Mouse (Mus musculus) forebrain, embryonic 16.5 days (tissue): ENCODE data around the gene Ugt1a10. TPM values are rescaled to one million over a fixed set of nuclear protein-coding genes. Genes with fewer than 3 reads are reported as not detected.
"Not testable (repeated sequence)": the region's sequence is repeated elsewhere in the genome, so short reads cannot be mapped to it uniquely, and the experiment has no call there.

Experiments used
- ATAC-seq: fragments of 200-750 bp; cut with Nextera tagmentation; 2 replicates; pipeline ENCODE4 v1.8.0; 2017; ENCODE audit warnings: mild to moderate bottlenecking, moderate library complexity
- H3K27ac ChIP-seq: fragments of 300-500 bp; sonication (generic); 2 replicates; pipeline ENCODE4 v1.5.1; 2014; ENCODE audit warnings: low read length, control low read depth
- H3K27me3 ChIP-seq: fragments of 300-500 bp; sonication (generic); replicated peaks from 2 replicates; pipeline ENCODE4 v1.6.1; 2014; ENCODE audit warnings: low read length; ENCODE audit not compliant: control insufficient read depth, insufficient read depth
- H3K36me3 ChIP-seq: fragments of 300-500 bp; sonication (generic); 2 replicates; pipeline ENCODE4 v1.6.1; 2014; ENCODE audit not compliant: control insufficient read depth, insufficient read depth
- H3K4me1 ChIP-seq: fragments of 300-500 bp; sonication (generic); replicated peaks from 2 replicates; pipeline ENCODE4 v1.6.1; 2014; ENCODE audit warnings: low read length; ENCODE audit not compliant: control insufficient read depth, insufficient read depth
- H3K4me2 ChIP-seq: fragments of 300-500 bp; sonication (generic); 2 replicates; pipeline ENCODE4 v1.6.1; 2014; ENCODE audit warnings: mild to moderate bottlenecking, low read length, control low read depth
- H3K4me3 ChIP-seq: fragments of 300-500 bp; sonication (generic); replicated peaks from 2 replicates; pipeline ENCODE4 v1.5.1; 2014; ENCODE audit warnings: mild to moderate bottlenecking, low read length, control low read depth
- H3K9ac ChIP-seq: fragments of 300-500 bp; sonication (generic); replicated peaks from 2 replicates; pipeline ENCODE4 v1.6.1; 2014; ENCODE audit warnings: low read depth, low read length, control low read depth
- H3K9me3 ChIP-seq: fragments of 300-500 bp; sonication (generic); 2 replicates; pipeline ENCODE4 v1.6.1; 2016; ENCODE audit warnings: low read length; ENCODE audit not compliant: control insufficient read depth
- WGBS: fragments of 180-500 bp; shearing (Covaris S2); extraction: QIAGEN DNeasy Blood & Tissue Kit; methylation state at CpG from one replicate; pipeline ENCODE4 v1.1.7; 2014; 5-methylcytosine and 5-hydroxymethylcytosine counted together
- polyA plus RNA-seq: library from polyadenylated mRNA; unstranded; fragments of >200 nt; fragmentation: Nextera tagmentation; extraction: Ambion mirVana; gene quantifications from 2 replicates; pipeline ENCODE4 v1.2.1, GENCODE M21; 2015

Ugt1a10 gene
- polyA plus RNA-seq, 1 experiment from 2014 or later: not detected

DNA sequence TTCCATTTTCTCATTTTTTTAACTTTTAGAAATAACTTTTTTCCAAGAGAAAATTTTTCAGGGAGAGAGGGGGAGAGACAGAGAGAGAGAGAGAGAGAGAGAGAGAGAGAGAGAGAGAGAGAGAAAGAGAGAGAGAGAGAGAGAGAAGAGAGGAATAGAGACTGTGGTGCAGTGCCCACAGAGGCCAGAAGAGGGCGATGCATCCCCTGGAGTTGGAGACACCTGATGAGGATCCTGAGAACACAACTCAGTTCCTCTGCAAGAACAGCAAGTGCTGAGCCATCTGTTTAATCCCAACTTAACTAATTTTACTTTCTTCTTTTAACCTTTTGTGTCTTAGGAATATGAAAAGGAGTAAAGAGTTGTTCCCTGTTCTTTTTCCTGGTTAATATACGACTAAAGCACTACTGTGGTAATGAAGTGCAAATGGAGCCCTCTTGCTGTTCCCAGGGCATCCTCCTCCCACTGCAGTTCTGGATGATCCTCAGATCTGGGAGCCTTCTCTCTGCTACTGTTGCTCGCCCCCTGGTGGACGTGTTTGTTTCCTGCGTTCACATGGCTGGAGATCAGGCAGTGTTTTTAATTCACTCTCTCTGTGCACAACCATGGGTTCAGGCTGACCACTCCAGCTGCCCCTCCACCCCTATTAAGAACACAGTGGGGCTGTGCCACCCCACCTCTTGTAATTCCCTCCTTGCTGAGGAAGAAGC lies 88.9 kb downstream of the Ugt1a10 start:
- not testable (repeated sequence) for H3K27me3 ChIP-seq, H3K9me3 ChIP-seq, ATAC-seq, H3K4me3 ChIP-seq, H3K27ac ChIP-seq, H3K9ac ChIP-seq, H3K36me3 ChIP-seq, H3K4me1 ChIP-seq, H3K4me2 ChIP-seq
- 1% methylated on average over 4 of the region's 5 CpGs for WGBS

DNA sequence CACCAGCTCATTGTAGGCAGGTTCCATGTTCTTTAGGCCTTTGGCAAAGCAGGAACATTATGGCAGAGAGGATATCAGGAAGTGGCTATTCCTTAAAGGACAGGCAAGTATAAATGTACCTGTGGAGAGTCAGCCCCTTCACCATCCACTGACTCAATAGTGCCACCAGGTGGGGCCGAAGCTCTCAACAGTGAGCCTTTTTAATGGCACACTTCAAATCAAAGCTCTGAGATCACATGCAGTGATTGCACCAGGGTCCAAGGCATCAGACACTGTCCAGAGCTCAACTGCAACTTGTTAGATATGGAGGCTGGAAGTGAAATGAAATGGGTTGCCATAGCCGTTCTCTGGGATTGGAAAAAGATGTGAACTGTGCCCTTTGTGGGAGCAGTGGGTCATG lies 90.1 kb downstream of the Ugt1a10 start:
- H3K4me2 ChIP-seq, H3K4me3 ChIP-seq, H3K27ac ChIP-seq, H3K4me1 ChIP-seq, H3K9ac ChIP-seq, H3K36me3 ChIP-seq, H3K9me3 ChIP-seq, H3K27me3 ChIP-seq, ATAC-seq: not testable (repeated sequence)
- 85% methylated on average over 2 of the region's 2 CpGs for WGBS

DNA sequence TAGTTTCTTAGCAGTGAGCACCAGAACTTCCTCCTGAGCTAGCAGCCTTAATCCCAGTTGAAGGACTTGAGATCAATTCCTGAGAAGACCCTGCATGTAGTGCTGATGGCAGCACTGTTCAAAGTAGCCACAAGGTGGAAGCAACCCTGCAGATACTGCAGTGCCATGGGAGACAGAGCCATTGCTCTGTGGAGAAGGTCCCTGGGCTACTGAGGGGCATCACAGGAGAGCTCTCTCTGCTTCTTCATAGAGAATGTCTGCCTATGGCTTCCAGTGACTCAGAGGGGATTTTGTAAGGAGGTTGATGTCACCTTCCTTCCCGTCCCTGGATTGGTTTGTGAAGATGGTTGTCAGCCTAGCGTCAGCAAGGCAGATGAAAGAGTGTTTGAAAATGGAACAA lies 94.9 kb downstream of the Ugt1a10 start:
- not testable (repeated sequence) for H3K9ac ChIP-seq, H3K4me2 ChIP-seq, H3K4me3 ChIP-seq, H3K27me3 ChIP-seq, H3K9me3 ChIP-seq, ATAC-seq, H3K36me3 ChIP-seq, H3K4me1 ChIP-seq, H3K27ac ChIP-seq
- WGBS: 68% methylated on average over 2 of the region's 2 CpGs

DNA sequence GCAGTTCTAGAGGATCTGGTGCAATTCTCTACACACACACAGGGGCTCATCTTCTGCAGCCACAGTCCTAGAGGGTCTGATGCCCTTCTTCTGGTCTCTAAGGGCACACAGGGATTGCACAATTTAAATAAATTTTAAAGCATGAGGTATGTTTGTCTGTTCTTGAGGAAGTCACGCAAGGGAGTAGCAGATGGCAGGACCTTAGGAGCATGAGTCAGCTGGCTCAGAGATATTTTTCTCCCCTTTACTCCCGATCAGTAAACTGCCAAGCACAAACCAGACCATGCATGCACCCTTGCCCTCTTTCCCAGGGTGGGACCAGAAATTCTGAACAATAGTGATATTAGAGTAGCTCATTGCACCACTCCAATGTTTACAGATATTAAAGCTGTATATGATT lies 103.2 kb downstream of the Ugt1a10 start:
- no peak overlapping the region for H3K27ac ChIP-seq
- no peak for ATAC-seq

DNA sequence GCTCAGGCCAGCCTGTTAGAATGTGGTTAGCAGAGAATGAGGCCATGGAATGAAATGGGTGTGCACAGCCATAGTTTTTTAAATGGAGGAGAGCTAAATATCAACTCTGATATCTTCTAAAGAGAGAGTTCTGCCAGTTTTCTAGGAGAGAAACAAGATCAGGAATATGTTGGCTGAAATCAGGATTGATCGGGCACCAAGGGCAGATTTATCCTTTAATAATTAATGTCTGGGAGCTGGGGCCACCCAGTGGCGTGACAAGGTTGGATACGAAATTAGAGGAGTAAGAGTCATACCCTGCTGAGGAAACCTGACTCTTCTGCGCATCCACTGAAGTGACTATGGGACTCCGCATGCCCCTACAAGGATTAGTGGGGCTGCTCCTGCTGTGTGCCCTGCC lies 110.5 kb downstream of the Ugt1a10 start, which contains the start of gene Ugt1a5:
TSS of gene Ugt1a5 (plus strand) at position 302 of the 400 bp plus-strand sequence.
- Histone ChIP-seq H3K4me3 (no peak within 1 kb of the TSS), H3K4me1 (no peaks in the 10 kb centered on the region), H3K9me3 (no peaks in the 10 kb centered on the region), H3K9ac (no peak within 1 kb of the TSS), H3K36me3 (no peaks in the 10 kb centered on the region), H3K27ac (no peak within 1 kb of the TSS), H3K27me3 (no peaks in the 10 kb centered on the region), H3K4me2 (no peak within 1 kb of the TSS)
- ATAC-seq: no peak
- WGBS: 78% methylated on average over 5 of the region's 5 CpGs

More for the DNA sequence above, 103.2 kb downstream of the Ugt1a10 start:
- Histone ChIP-seq H3K4me1 (no peaks in the 10 kb centered on the region), H3K27me3 (no peaks in the 10 kb centered on the region), H3K36me3 (no peaks in the 10 kb centered on the region), H3K9ac (no peak overlapping the region), H3K9me3 (no peaks in the 10 kb centered on the region), H3K4me3 (no peak overlapping the region), H3K4me2 (no peak overlapping the region)
- 95% methylated on average over 2 of the region's 2 CpGs for WGBS

DNA sequence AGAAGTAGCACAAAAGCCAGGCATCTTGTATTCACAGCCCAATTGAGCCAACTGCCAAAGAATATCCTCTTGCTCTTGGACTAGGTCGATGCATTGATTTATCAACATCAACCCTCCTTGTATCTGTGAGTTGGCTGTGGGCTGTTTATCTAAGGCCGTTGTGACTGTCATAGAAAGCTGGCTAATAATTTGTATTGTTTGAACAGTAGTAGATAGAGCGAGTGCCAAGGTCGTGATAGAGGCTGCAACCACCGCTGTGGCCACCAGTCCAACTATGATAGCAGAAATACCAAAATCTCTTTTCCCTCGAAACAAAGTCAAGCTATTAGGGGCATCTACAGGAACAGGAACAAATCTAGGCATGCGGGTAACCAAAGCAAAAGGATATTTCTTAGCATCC lies 117.0 kb downstream of the Ugt1a10 start:
- not testable (repeated sequence) for H3K36me3 ChIP-seq, H3K4me1 ChIP-seq, H3K4me3 ChIP-seq, ATAC-seq, H3K27me3 ChIP-seq, H3K4me2 ChIP-seq, H3K27ac ChIP-seq, H3K9ac ChIP-seq, H3K9me3 ChIP-seq
- 93% methylated on average over 5 of the region's 7 CpGs for WGBS

DNA sequence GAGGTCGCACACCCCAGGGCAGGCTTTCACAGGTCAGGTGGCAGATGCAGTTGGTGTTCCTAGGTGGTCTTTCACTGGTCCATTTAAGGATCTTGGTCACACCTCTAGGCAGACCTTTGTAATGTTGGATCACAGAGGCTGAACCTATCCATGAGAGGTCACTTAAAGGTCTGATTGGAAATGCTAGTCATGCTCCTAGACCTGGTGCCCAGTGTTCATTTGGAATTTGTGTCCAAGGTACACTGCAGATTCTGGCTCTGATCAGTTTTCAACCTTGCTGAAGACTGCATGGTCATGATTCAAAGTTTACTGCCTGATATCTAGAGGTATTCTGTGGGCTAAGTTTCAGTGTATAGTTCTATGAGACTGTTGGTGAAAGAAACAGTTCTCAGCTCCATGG lies 124.5 kb downstream of the Ugt1a10 start:
- peaks cover 5% of the 10 kb centered on the region; the same call in 1 of the 2 replicates for H3K9me3 ChIP-seq
- no peak overlapping the region for H3K9ac ChIP-seq
- no peak overlapping the region for H3K4me3 ChIP-seq
- 86% methylated on average over 1 of the region's 1 CpGs for WGBS
- no peak overlapping the region for H3K27ac ChIP-seq
- ATAC-seq: no peak
- no peaks in the 10 kb centered on the region for H3K27me3 ChIP-seq
- H3K36me3 ChIP-seq: no peaks in the 10 kb centered on the region
- H3K4me1 ChIP-seq: no peaks in the 10 kb centered on the region
- H3K4me2 ChIP-seq: no peak overlapping the region

DNA sequence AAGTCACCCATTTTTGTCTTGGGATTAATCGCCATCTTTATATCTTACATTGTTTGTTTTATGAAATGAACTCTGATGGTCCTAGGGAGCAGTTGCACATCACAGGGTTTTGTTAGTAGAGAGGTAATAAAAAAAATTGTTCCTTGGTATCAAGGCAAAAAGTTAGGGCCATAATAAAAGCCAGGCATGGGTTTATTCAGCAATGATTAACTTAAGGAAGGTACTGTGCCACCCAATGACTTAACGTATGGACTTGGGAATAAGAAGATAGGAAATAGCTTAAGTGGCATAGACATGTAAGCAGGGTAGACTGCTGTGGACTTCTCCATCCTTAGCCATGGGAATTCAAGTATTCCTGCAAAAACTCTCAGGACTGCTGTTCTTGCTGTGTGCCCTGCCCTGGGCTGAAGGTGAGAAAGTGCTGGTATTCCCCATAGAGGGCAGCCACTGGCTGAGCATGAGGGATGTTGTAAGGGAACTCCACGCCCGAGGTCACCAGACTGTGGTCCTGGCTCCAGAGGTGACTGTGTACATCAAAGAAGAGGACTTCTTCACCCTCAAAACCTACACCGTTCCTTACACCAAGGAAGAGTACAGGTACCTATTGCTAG lies 131.2 kb downstream of the Ugt1a10 start:
- Histone ChIP-seq H3K9me3 (no peaks in the 10 kb centered on the region), H3K4me2 (no peak overlapping the region), H3K27me3 (0 out of 2 replicates have a peak, but pooled peaks cover 3% of the 10 kb centered on the region), H3K27ac (no peak overlapping the region), H3K4me1 (no peaks in the 10 kb centered on the region), H3K4me3 (no peak overlapping the region), H3K36me3 (no peaks in the 10 kb centered on the region), H3K9ac (no peak overlapping the region)
- no peak for ATAC-seq
- 92% methylated on average over 5 of the region's 5 CpGs for WGBS

DNA sequence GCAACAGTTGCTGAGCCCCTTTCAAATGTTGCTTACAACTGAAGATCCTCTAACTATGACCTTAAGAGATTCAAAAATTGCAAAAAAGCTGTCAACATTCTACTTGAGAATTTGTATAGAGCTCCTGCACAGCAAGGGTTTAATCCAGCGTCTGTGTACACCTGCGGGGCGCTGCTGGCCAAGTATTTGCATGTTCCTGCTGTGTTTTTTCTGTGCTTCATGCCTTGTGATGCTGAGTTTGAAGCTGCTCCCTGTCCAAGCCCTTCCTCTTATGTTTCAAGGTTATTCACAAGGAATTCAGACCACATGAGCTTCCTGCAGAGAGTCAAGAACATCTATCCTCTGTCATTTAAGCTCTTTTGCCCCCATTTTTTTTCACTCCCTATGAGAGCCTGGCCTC lies 136.9 kb downstream of the Ugt1a10 start:
- Histone ChIP-seq H3K27ac (no peak overlapping the region), H3K27me3 (no peaks in the 10 kb centered on the region), H3K4me2 (no peak overlapping the region), H3K36me3 (no peaks in the 10 kb centered on the region), H3K4me1 (no peaks in the 10 kb centered on the region), H3K4me3 (no peak overlapping the region), H3K9me3 (no peaks in the 10 kb centered on the region), H3K9ac (no peak overlapping the region)
- 70% methylated on average over 3 of the region's 3 CpGs for WGBS
- no peak for ATAC-seq
